Mouse (Mus musculus) brain, embryonic 14.5 days (tissue): ENCODE measurements around the gene Ankrd53. TPM values are rescaled to one million over a fixed set of nuclear protein-coding genes. Genes with fewer than 3 reads are reported as not detected.
"Not testable (repeated sequence)": the region's sequence is repeated elsewhere in the genome, so short reads cannot be mapped to it uniquely, and the experiment has no call there.

Experiments
- DNase-seq: peaks from one replicate; pipeline ENCODE4 v3.0.0-alpha.2; 2011; ENCODE audit warnings: low read depth
- CTCF ChIP-seq: fragments of 200-500 bp; IDR thresholded peaks from 2 replicates; pipeline ENCODE4 v1.5.1; 2012; ENCODE audit warnings: inconsistent platforms, mild to moderate bottlenecking, moderate library complexity, borderline replicate concordance; ENCODE audit not compliant: insufficient read depth, insufficient read length; ENCODE audit errors: extremely low read depth
- POLR2A ChIP-seq: fragments of 200-500 bp; IDR thresholded peaks from 2 replicates; pipeline ENCODE4 v1.6.1; 2012; ENCODE audit warnings: mild to moderate bottlenecking, inconsistent platforms, borderline replicate concordance; ENCODE audit not compliant: poor library complexity, insufficient read depth, insufficient read length, severe bottlenecking; ENCODE audit errors: extremely low read depth
- polyA plus RNA-seq: library from polyadenylated mRNA; depleted of rRNA; stranded (reverse); fragments of >200 nt; gene quantifications from 2 replicates; pipeline ENCODE4 v1.2.3, GENCODE M21; 2012

The Ankrd53 gene
- polyA plus RNA-seq, 1 experiment: not detected

DNA sequence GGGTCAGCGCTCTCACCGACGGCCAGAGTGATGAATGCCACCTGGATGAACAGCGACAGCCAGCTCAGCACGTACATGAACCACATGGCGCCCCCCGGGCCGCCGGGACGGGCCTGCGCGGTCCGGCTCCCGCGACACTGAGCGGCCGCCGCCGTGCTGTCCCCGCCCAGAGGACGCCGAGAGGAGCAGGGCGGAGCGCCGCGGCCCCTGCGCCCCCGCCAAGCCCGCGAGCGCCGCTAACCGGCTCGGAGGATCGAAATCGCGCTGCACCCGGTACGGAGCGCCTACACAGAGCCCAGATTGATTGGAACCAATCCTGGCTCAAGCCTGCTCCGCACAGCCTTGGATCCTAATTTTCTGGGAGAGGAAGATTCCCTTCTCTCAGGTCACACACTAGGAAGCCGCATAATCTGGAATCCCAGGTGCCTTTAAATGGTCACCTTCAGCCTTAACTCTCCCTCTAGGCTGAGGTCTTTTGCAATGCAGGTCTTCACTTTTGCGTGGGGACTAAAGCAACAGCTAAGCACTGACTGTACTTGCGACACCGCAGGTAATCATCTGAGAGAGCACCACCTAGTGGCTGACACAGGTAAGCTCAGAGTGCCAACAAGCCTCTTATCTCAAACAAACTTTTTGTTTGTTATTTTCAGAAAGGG lies 13.3 kb downstream of the Ankrd53 start, which contains the start of gene Tex261:
Tex261 (minus strand) TSS at position 176 of the 656 bp plus-strand sequence.
- TF ChIP-seq CTCF (peak; percentile 82), POLR2A (peak; percentile 97)

DNA sequence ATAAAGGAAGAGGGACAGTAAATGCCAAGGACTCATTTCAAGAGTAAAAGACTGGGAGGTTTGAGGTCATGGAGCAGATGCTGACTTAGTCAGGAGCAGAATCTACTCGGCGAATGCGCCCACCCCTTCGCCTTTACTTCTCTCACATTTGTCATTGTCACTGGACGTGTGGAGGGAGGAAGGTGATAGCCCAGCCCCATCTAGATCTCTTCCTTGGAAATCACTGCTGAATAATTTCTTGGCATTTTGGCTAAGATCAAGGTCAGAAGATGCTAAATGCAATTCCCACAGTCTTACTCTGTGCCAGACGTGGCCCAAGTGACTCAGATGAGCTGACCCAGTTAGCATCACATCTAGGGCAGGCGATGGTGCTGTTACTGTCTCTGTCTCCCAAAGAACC lies 15.9 kb downstream of the Ankrd53 start:
- no peak for DNase-seq
- TF ChIP-seq POLR2A (no peak), CTCF (no peak)

More for the DNA sequence above, 13.3 kb downstream of the Ankrd53 start, which contains the start of gene Tex261:
- peak; percentile 96 for DNase-seq

DNA sequence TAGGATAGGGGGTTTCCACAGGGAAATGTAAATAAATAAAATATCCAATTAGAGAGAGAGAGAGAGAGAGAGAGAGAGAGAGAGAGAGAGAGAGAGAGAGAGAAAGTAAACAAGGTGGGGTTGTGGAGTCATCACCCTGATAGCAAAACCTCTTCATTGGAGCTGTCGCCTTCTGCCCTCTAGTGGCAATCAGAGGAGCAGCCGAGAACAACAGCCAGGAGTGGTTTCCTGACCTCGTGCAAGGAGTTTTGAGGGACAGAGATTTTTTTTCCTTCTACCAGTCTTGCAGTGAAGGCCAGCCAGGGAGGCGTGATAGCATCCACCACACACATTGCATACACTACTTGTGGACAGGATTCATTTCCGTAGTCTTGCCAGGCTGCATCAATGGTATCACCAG lies 16.6 kb downstream of the Ankrd53 start:
- peak; percentile 61 for DNase-seq
- TF ChIP-seq POLR2A (no peak), CTCF (peak; percentile 81)

DNA sequence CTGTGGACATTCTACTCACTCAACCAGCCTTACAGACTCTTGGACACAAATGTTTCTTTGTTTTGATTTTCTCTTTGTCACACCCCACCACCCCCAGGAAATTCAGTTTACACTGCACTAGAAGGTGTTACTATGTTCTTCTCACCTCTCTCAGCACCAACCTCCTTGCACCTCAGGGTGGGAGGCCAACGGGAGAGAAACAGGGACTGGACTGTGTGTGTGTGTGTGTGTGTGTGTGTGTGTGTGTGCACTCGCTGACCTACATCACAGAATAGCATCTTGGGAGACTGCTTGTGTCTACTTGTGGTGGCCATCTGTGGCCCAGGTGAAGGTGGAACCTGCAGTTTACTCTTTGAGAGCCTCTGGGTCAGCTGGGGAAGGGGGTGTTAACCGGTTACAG lies 24.0 kb downstream of the Ankrd53 start:
- TF ChIP-seq POLR2A: no peak
- no peak for TF ChIP-seq CTCF
- DNase-seq: no peak

DNA sequence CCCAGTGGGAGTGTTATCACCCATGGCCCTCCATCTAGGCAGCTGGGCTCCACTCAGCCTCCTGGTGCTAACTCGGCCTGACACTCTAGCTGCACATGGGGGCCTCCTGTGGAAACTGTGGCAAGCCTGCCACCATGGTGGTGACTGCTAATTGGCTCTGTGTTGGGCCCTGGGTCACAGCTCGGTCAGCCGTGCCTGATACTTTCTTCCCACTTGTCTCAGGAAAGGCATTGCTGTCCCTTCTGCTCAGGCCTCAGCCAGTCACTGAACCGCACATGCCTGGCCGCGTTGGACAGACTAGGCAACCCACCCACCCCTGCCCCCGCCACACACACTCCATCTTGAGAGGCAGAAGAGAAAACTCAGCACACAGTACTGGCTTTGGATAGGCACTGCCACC lies 26.1 kb downstream of the Ankrd53 start:
- DNase-seq: no peak
- TF ChIP-seq POLR2A (no peak), CTCF (no peak)

DNA sequence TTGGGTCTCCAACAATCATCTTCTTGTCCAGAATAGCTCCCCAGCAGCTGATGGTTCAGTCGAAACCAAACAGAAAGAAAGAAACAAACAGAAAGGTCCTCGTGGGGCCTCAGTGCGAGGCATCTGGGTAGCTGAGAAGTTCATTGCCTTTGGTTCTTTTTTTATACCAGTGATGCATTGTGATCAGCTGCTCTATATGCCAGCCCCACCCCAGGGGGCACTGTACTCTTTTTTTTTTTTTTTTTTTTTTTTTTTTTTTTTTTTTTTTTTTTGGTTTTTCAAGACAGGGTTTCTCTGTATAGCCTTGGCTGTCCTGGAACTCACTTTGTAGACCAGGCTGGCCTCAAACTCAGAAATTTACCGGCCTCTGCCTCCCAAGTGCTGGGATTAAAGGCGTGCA lies 28.1 kb downstream of the Ankrd53 start:
- DNase-seq: not testable (repeated sequence)

DNA sequence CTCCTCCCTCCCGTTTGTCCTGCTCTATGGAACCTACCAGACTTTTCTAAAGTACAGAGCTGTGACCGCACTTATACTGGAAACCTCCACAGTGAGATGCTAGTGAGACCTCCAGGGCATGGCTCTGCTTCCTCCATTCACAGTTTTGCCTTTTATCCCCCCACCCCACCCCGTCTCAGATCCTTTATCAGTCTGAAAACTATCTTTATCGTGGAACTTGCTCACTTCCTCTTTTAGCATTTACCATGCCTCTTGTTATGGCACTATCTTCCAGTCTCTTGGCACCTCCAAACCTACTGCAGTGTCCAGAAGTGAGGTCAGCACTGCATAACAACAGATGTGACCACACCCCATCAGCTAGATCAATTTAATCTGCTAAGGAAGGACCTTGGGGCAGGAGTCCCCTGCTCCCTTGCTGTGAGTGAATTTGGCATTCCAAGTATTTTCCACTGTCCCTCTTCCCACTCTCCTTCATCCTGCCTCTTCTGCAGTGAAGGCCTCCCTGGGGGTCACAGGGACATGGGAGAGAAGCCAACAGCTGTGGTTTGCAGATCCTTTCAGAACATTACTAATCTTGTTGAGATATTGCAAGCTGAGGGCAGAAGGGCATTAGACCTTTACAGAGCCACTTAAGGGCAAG lies 28.9 kb downstream of the Ankrd53 start:
- no peak for TF ChIP-seq CTCF
- no peak for TF ChIP-seq POLR2A
- DNase-seq: no peak

DNA sequence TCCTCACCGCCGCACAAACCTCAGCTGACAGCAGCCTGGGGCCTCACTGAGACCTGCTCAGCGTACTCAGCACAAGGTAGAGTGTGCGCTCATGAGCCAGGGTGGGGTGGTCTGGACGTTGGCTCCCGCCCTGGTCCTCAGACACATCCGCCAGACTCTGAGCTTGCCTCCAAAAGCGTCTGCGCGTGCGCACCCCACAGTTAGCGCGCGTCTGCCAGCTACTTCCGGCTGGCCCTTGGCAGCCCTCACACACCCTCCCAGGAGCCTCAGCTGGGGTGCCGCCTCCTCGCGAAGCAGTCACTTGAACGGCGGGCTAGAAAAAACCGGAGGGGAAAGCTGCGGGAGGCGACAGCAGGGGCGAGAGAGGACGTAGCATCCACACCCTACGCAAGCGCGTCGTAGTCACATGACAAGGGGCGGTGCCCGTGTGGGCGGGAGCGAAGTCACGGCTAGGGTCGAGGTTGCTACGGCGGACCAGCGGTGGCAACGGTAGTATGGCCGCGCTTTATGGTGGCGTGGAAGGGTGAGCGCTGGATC lies 32.4 kb downstream of the Ankrd53 start, which contains the start of gene Nagk:
Nagk (plus strand) TSS at position 223 of the 537 bp plus-strand sequence.
- DNase-seq: peak; percentile 98

DNA sequence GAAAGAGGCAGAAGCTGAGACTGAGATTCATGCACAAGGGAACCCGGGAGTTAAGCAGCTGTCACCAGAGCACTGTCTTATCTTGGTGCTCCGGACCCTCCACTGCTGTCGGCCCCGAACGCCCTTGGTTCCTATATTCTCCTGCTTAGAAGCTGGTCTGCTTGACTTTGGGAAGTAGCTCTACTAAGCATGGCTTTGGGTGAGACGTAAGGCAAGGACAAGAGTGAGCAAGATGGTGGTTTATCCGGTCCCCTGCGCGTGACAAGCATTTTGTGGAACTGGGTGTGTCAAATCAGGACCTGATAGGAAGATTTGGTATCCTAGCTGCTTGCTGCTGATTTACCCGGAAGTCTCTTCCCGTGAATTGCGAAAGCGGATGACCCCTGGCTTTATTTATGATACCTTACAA lies 33.1 kb downstream of the Ankrd53 start:
- no peak for TF ChIP-seq POLR2A
- no peak for TF ChIP-seq CTCF
- peak; percentile 76 for DNase-seq

More for the DNA sequence above, 32.4 kb downstream of the Ankrd53 start, which contains the start of gene Nagk:
- no peak for TF ChIP-seq CTCF
- peak; percentile 57; the same call in 1 of the 2 replicates for TF ChIP-seq POLR2A

DNA sequence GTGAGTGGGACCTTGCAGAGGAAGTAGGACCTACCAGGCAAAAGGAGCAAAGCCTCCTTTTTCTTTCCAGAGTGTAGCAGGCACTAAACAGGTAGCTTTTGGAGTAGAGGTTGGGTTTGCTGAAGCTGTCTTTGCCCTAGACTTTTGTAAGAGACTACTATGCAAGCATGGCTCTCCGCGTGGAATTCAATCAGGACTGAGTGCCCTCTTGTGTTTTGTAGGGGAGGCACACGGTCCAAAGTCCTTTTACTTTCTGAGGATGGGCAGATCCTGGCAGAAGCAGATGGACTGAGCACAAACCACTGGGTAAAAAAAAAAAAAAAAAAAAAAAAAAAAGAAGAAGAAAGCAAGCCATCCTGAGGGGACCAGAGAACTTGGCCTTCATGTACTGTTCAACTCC lies 34.2 kb downstream of the Ankrd53 start:
- no peak for DNase-seq
- TF ChIP-seq CTCF: no peak
- no peak for TF ChIP-seq POLR2A

DNA sequence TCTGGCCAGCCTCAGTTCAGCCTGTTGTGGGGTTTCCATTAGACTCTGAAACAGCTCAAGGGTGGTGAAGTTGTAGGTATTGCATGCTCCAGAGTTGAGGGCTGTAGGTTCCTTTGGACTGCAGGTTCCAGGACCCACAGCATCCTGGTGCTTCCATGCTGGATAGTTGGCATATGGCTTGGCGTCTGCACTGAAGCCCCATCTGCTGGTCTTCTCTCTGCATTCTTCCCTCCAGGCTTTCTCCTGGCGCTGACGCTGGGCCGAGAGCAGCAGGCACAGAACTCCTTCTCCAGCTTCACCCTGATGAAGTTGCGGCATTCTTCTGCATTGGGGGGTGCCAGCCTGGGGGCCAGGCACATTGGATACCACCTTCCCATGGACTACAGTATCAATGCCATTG lies 39.6 kb downstream of the Ankrd53 start:
- TF ChIP-seq POLR2A (no peak), CTCF (no peak)
- DNase-seq: no peak

DNA sequence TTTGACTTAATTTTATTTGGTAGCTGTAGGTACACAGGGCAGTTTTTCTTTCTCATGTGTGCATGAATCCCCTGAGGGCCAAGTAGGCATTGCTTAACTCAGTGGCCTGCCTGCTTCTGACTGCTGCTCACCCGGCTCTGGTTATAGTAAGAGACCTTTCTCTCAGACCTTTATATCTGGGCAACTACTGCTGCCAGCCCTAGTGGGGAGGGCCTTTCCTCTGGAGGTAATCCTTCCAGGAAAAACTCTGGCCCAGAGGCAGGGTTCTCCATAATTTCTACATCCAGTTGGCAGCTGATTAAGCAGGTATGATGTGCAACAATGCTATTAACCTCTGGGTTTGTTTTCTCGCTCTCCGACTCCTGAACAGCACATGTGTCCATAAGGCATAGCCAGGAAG lies 40.4 kb downstream of the Ankrd53 start:
- no peak for DNase-seq
- TF ChIP-seq CTCF (no peak), POLR2A (no peak)
